Mouse (Mus musculus): Measurements from ENCODE around the gene Pnp. TPM values are rescaled to one million over a fixed set of nuclear protein-coding genes. Genes with fewer than 3 reads are reported as not detected.
"Not testable (repeated sequence)": the region's sequence is repeated elsewhere in the genome, so short reads cannot be mapped to it uniquely, and the experiment has no call there.

Pnp gene
- polyA plus RNA-seq, 1 experiment from 2014 or later: 75.2 TPM

- H3K27me3 ChIP-seq (ENCODE audit: control insufficient read depth, insufficient read depth, low read depth, low read length); H3K9ac ChIP-seq (ENCODE audit: low read depth, low read length); H3K9me3 ChIP-seq (replicated peaks; ENCODE audit: control insufficient read depth, low read length); H3K36me3 ChIP-seq (ENCODE audit: control insufficient read depth, insufficient read depth): not testable (repeated sequence)
- Histone ChIP-seq H3K4me2 (ENCODE audit: low read depth, low read length) (peak overlapping the region; percentile 41), H3K4me3 (ENCODE audit: low read depth, low read length) (peak overlapping the region; percentile 19; the same call in 1 of the 2 replicates), H3K4me1 (ENCODE audit: control insufficient read depth, low read depth, low read length) (peaks cover 26% of the 10 kb centered on the region), H3K27ac (ENCODE audit: low read length) (peak overlapping the region; percentile 83)
- 35% methylated on average over 5 of the region's 5 CpGs for WGBS (ENCODE audit: insufficient replicate concordance)
- ATAC-seq (ENCODE audit: low read depth): peak; percentile 69
Measured at GRCm38 (mm10) chr14:50958289-50958995, 27.6 kb downstream of the Pnp start.

DNA sequence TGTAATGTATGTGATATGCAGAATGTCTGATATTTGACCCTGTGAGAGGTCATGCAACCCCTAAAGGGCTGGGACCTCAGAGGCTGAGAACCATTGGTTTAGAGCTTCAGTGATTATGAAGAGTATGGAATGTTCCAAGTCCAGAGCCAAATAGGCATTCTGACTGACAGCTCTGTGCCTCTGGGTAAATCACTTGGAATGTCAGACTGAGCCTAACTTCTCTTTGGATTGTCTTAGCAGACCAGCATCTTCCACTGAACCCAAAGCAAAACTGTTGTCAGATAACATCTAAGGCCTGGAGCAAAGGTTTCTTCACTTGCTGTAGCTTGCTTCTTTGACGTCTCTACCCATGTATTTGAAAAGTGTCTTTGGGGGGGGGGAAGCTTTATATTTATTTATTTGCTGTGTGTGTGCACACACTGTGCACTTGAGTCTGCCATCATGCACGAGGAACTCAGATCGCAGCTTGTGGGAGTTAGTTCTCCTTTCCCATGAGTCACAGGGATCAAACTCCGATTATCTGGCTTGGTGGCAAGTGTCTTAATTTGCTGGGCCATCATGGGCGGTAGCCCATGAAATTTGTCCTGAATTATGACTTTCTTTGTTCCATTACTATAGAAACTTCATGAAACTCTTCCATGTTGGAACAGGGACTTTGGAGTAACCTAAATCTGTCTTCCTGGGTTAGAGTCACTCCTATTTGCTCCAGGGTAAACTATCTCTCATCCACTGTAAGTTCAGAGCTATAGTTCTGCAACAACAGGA is 37.5 kb downstream of the Pnp start:
- H3K9me3 ChIP-seq (replicated peaks; ENCODE audit: control insufficient read depth, low read length): no peaks in the 10 kb centered on the region

GRCm38 (mm10) chr14:50969041-50969440 is 38.2 kb downstream of the Pnp start:
- no peak for ATAC-seq (ENCODE audit: low read depth)
- no peaks in the 10 kb centered on the region for H3K9me3 ChIP-seq (replicated peaks; ENCODE audit: control insufficient read depth, low read length)
- no peaks in the 10 kb centered on the region for H3K4me1 ChIP-seq (ENCODE audit: control insufficient read depth, low read depth, low read length)
- no peaks in the 10 kb centered on the region for H3K27me3 ChIP-seq (ENCODE audit: control insufficient read depth, insufficient read depth, low read depth, low read length)
- no peak overlapping the region for H3K27ac ChIP-seq (ENCODE audit: low read length)
- no peaks in the 10 kb centered on the region for H3K36me3 ChIP-seq (ENCODE audit: control insufficient read depth, insufficient read depth)
- H3K4me3 ChIP-seq (ENCODE audit: low read depth, low read length): no peak overlapping the region
- WGBS (ENCODE audit: insufficient replicate concordance): 63% methylated on average over 1 of the region's 1 CpGs
- no peak overlapping the region for H3K4me2 ChIP-seq (ENCODE audit: low read depth, low read length)
- H3K9ac ChIP-seq (ENCODE audit: low read depth, low read length): no peak overlapping the region

More for the DNA sequence above, 37.5 kb downstream of the Pnp start:
- WGBS (ENCODE audit: insufficient replicate concordance): 71% methylated on average over 5 of the region's 5 CpGs
- no peak for ATAC-seq (ENCODE audit: low read depth)
- no peak overlapping the region for H3K9ac ChIP-seq (ENCODE audit: low read depth, low read length)
- no peak overlapping the region for H3K4me3 ChIP-seq (ENCODE audit: low read depth, low read length)
- no peak overlapping the region for H3K4me2 ChIP-seq (ENCODE audit: low read depth, low read length)
- no peak overlapping the region for H3K27ac ChIP-seq (ENCODE audit: low read length)
- H3K4me1 ChIP-seq (ENCODE audit: control insufficient read depth, low read depth, low read length): no peaks in the 10 kb centered on the region
- no peaks in the 10 kb centered on the region for H3K36me3 ChIP-seq (ENCODE audit: control insufficient read depth, insufficient read depth)
- no peaks in the 10 kb centered on the region for H3K27me3 ChIP-seq (ENCODE audit: control insufficient read depth, insufficient read depth, low read depth, low read length)

DNA sequence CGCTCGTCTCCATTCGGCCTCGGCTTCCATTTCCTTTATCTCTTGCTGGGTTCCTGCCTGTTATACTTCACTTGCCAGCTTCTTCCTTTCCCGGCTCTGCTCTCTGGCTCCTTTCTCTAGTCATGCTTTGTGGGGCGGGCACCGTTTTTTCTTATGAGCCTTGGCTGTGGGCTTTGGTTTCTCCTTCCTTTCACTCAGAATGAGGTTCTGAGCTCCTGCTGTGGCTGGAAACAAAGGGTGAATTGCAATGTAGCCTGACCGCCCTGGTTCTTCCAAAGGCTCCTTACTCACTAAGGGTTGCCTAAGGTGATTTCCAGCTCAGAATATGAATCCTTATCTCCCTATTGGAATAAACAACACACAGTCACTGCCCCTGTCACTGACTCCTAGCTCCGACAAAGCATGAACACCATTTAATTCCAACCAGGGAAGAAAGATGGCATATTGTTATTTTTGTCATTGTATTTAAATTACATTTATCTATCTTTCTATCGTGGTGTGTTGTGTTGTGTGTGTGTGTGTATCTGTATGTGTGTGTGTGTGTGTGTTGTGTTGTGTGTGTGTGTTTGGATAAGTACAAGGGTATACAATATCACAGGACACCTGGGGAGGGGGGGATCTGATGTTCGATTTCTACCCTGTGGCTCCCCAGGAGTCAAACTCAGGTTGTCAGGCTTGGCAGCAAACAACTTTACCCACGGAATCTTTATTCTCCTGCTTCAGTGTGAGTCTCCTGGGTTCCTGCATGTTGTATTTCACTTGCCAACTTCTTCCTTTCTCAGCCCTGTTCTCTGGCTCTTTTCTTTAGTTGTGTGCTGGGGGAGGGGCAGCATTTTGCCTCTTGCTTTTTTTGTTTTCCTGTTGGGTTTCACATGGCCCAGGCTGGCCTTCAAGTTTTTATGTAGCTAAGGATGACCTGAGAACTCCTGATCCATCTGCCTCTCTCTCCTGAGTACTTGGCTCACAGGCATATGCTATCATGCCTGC is 39.0 kb downstream of the Pnp start:
- Histone ChIP-seq H3K9me3 (replicated peaks; ENCODE audit: control insufficient read depth, low read length) (no peaks in the 10 kb centered on the region), H3K4me3 (ENCODE audit: low read depth, low read length) (no peak overlapping the region), H3K27me3 (ENCODE audit: control insufficient read depth, insufficient read depth, low read depth, low read length) (no peaks in the 10 kb centered on the region), H3K4me2 (ENCODE audit: low read depth, low read length) (no peak overlapping the region), H3K27ac (ENCODE audit: low read length) (no peak overlapping the region), H3K4me1 (ENCODE audit: control insufficient read depth, low read depth, low read length) (no peaks in the 10 kb centered on the region), H3K36me3 (ENCODE audit: control insufficient read depth, insufficient read depth) (no peaks in the 10 kb centered on the region), H3K9ac (ENCODE audit: low read depth, low read length) (no peak overlapping the region)
- WGBS (ENCODE audit: insufficient replicate concordance): 25% methylated on average over 12 of the region's 12 CpGs
- no peak for ATAC-seq (ENCODE audit: low read depth)

DNA sequence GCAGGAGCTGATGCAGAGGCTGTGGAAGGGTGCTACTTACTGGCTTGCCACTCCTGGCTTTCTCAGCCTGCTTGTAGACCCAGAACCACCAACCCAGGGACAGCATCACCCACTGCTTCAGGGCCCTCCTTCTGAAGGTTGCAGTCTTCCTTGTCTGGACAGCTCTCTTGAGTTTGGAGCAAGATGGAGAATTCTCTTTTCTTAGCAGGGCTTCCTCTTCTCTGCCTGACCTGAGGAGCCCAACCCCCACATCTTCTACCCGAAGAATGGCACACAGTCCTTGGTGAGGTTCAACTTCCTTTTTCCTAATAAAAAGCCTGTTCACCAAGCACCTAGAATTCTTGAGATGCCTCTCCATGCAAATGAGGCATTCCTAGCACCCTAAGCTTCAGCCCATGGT is 39.9 kb downstream of the Pnp start:
- no peak overlapping the region for H3K9ac ChIP-seq (ENCODE audit: low read depth, low read length)
- H3K9me3 ChIP-seq (replicated peaks; ENCODE audit: control insufficient read depth, low read length): no peaks in the 10 kb centered on the region
- no peak for ATAC-seq (ENCODE audit: low read depth)
- no peak overlapping the region for H3K4me2 ChIP-seq (ENCODE audit: low read depth, low read length)
- no peak overlapping the region for H3K4me3 ChIP-seq (ENCODE audit: low read depth, low read length)
- H3K27me3 ChIP-seq (ENCODE audit: control insufficient read depth, insufficient read depth, low read depth, low read length): no peaks in the 10 kb centered on the region
- no peaks in the 10 kb centered on the region for H3K36me3 ChIP-seq (ENCODE audit: control insufficient read depth, insufficient read depth)
- H3K4me1 ChIP-seq (ENCODE audit: control insufficient read depth, low read depth, low read length): no peaks in the 10 kb centered on the region
- no peak overlapping the region for H3K27ac ChIP-seq (ENCODE audit: low read length)
- WGBS (ENCODE audit: insufficient replicate concordance): 8% methylated on average over 1 of the region's 1 CpGs

- WGBS (ENCODE audit: insufficient replicate concordance): 69% methylated on average over 5 of the region's 5 CpGs
- ATAC-seq (ENCODE audit: low read depth): not testable (repeated sequence)
Measured at GRCm38 (mm10) chr14:50973054-50973453, 42.2 kb downstream of the Pnp start.

GRCm38 (mm10) chr14:50973700-50974099 is 42.8 kb downstream of the Pnp start:
- H3K27ac ChIP-seq (ENCODE audit: low read length): no peak overlapping the region
- no peaks in the 10 kb centered on the region for H3K27me3 ChIP-seq (ENCODE audit: control insufficient read depth, insufficient read depth, low read depth, low read length)
- H3K9me3 ChIP-seq (replicated peaks; ENCODE audit: control insufficient read depth, low read length): no peaks in the 10 kb centered on the region
- ATAC-seq (ENCODE audit: low read depth): no peak
- H3K4me2 ChIP-seq (ENCODE audit: low read depth, low read length): no peak overlapping the region
- no peaks in the 10 kb centered on the region for H3K36me3 ChIP-seq (ENCODE audit: control insufficient read depth, insufficient read depth)
- no peak overlapping the region for H3K9ac ChIP-seq (ENCODE audit: low read depth, low read length)
- 58% methylated on average over 4 of the region's 4 CpGs for WGBS (ENCODE audit: insufficient replicate concordance)
- H3K4me1 ChIP-seq (ENCODE audit: control insufficient read depth, low read depth, low read length): no peaks in the 10 kb centered on the region
- no peak overlapping the region for H3K4me3 ChIP-seq (ENCODE audit: low read depth, low read length)

More at GRCm38 (mm10) chr14:50973054-50973453, 42.2 kb downstream of the Pnp start:
- not testable (repeated sequence) for H3K4me1 ChIP-seq (ENCODE audit: control insufficient read depth, low read depth, low read length); H3K27ac ChIP-seq (ENCODE audit: low read length); H3K9ac ChIP-seq (ENCODE audit: low read depth, low read length); H3K4me2 ChIP-seq (ENCODE audit: low read depth, low read length); H3K27me3 ChIP-seq (ENCODE audit: control insufficient read depth, insufficient read depth, low read depth, low read length); H3K4me3 ChIP-seq (ENCODE audit: low read depth, low read length); H3K9me3 ChIP-seq (replicated peaks; ENCODE audit: control insufficient read depth, low read length); H3K36me3 ChIP-seq (ENCODE audit: control insufficient read depth, insufficient read depth)

DNA sequence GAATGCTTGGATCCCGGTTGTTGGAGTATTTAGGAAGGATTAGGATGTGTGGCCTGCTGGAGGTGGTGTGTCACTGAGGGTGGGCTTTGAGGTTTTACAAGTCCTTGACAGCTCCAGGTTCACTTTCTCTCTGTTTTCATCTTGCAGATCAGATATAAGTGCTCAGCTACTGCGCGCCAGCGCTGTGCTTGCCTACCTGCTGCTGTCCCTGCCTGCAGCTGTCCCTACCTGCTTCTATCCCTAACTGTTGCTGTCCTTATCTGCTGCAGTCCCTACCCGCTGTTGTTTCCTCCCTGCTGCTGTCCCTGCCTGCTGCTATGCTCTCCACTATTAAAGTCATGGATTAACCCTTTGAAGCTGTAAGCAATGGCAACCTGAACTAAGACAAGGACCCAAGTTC is 44.1 kb downstream of the Pnp start:
- no peak overlapping the region for H3K4me2 ChIP-seq (ENCODE audit: low read depth, low read length)
- 48% methylated on average over 5 of the region's 5 CpGs for WGBS (ENCODE audit: insufficient replicate concordance)
- H3K36me3 ChIP-seq (ENCODE audit: control insufficient read depth, insufficient read depth): no peaks in the 10 kb centered on the region

More for the DNA sequence above, 44.1 kb downstream of the Pnp start:
- ATAC-seq (ENCODE audit: low read depth): no peak
- Histone ChIP-seq H3K4me1 (ENCODE audit: control insufficient read depth, low read depth, low read length) (no peaks in the 10 kb centered on the region), H3K4me3 (ENCODE audit: low read depth, low read length) (no peak overlapping the region), H3K9me3 (replicated peaks; ENCODE audit: control insufficient read depth, low read length) (no peaks in the 10 kb centered on the region), H3K27me3 (ENCODE audit: control insufficient read depth, insufficient read depth, low read depth, low read length) (no peaks in the 10 kb centered on the region), H3K27ac (ENCODE audit: low read length) (no peak overlapping the region), H3K9ac (ENCODE audit: low read depth, low read length) (no peak overlapping the region)

Measured in liver, embryonic 16.5 days (tissue).